Mouse (Mus musculus): ENCODE data around the gene Mapk10. TPM values are rescaled to one million over a fixed set of nuclear protein-coding genes. Genes with fewer than 3 reads are reported as not detected.

Gene Mapk10
- polyA plus RNA-seq, 2 experiments: 0.48 to 0.60 TPM

- Histone ChIP-seq H3K9me3 (ENCODE audit: control insufficient read depth, low read length) (no peaks in the 10 kb centered on the region), H3K27ac (replicated peaks; ENCODE audit: low read depth, low read length) (no peak overlapping the region), H3K4me3 (replicated peaks; ENCODE audit: low read length) (no peak overlapping the region), H3K9ac (ENCODE audit: low read depth, low read length, severe bottlenecking) (no peak overlapping the region), H3K4me2 (replicated peaks; ENCODE audit: low read depth, low read length, severe bottlenecking) (no peak overlapping the region), H3K4me1 (ENCODE audit: control insufficient read depth, insufficient read depth, low read length) (no peaks in the 10 kb centered on the region), H3K27me3 (ENCODE audit: control insufficient read depth, insufficient read depth, low read length) (no peaks in the 10 kb centered on the region), H3K36me3 (ENCODE audit: control insufficient read depth, insufficient read depth, low read length) (no peaks in the 10 kb centered on the region)
- 75% methylated on average over 11 of the region's 11 CpGs for WGBS
- ATAC-seq (ENCODE audit: low FRiP score, low read depth): no peak
- TF ChIP-seq POLR2A (IDR thresholded peaks at IDR 0.05; ENCODE audit: borderline replicate concordance, extremely low read depth, insufficient read depth, insufficient read length): no peak
- DNase-seq (ENCODE audit: low spot score): no peak
Observed at GRCm38 (mm10) chr5:102997907-102998306, 213.2 kb downstream of the Mapk10 start.

- ATAC-seq (ENCODE audit: low FRiP score, low read depth) (no peak), DNase-seq (ENCODE audit: low spot score) (no peak)
- Histone ChIP-seq H3K36me3 (ENCODE audit: control insufficient read depth, insufficient read depth, low read length) (no peaks in the 10 kb centered on the region), H3K4me1 (ENCODE audit: control insufficient read depth, insufficient read depth, low read length) (no peaks in the 10 kb centered on the region), H3K9me3 (ENCODE audit: control insufficient read depth, low read length) (no peaks in the 10 kb centered on the region), H3K9ac (ENCODE audit: low read depth, low read length, severe bottlenecking) (no peak overlapping the region), H3K4me2 (replicated peaks; ENCODE audit: low read depth, low read length, severe bottlenecking) (no peak overlapping the region), H3K27me3 (ENCODE audit: control insufficient read depth, insufficient read depth, low read length) (no peaks in the 10 kb centered on the region), H3K4me3 (replicated peaks; ENCODE audit: low read length) (no peak overlapping the region), H3K27ac (replicated peaks; ENCODE audit: low read depth, low read length) (no peak overlapping the region)
- no peak for TF ChIP-seq POLR2A (IDR thresholded peaks at IDR 0.05; ENCODE audit: borderline replicate concordance, extremely low read depth, insufficient read depth, insufficient read length)
- WGBS: 82% methylated on average over 7 of the region's 7 CpGs
Observed at GRCm38 (mm10) chr5:102996331-102996730, 214.8 kb downstream of the Mapk10 start.

GRCm38 (mm10) chr5:102995928-102996327 lies 215.2 kb downstream of the Mapk10 start:
- H3K27me3 ChIP-seq (ENCODE audit: control insufficient read depth, insufficient read depth, low read length): no peaks in the 10 kb centered on the region
- H3K4me3 ChIP-seq (replicated peaks; ENCODE audit: low read length): no peak overlapping the region
- ATAC-seq (ENCODE audit: low FRiP score, low read depth): no peak
- H3K27ac ChIP-seq (replicated peaks; ENCODE audit: low read depth, low read length): no peak overlapping the region
- no peaks in the 10 kb centered on the region for H3K4me1 ChIP-seq (ENCODE audit: control insufficient read depth, insufficient read depth, low read length)
- H3K9ac ChIP-seq (ENCODE audit: low read depth, low read length, severe bottlenecking): no peak overlapping the region
- H3K36me3 ChIP-seq (ENCODE audit: control insufficient read depth, insufficient read depth, low read length): no peaks in the 10 kb centered on the region
- no peak overlapping the region for H3K4me2 ChIP-seq (replicated peaks; ENCODE audit: low read depth, low read length, severe bottlenecking)
- DNase-seq (ENCODE audit: low spot score): no peak
- TF ChIP-seq POLR2A (IDR thresholded peaks at IDR 0.05; ENCODE audit: borderline replicate concordance, extremely low read depth, insufficient read depth, insufficient read length): no peak
- H3K9me3 ChIP-seq (ENCODE audit: control insufficient read depth, low read length): no peaks in the 10 kb centered on the region

- Histone ChIP-seq H3K4me1 (ENCODE audit: control insufficient read depth, insufficient read depth, low read length) (no peaks in the 10 kb centered on the region), H3K27me3 (ENCODE audit: control insufficient read depth, insufficient read depth, low read length) (no peaks in the 10 kb centered on the region), H3K9me3 (ENCODE audit: control insufficient read depth, low read length) (no peaks in the 10 kb centered on the region), H3K27ac (replicated peaks; ENCODE audit: low read depth, low read length) (no peak overlapping the region), H3K4me3 (replicated peaks; ENCODE audit: low read length) (no peak overlapping the region), H3K9ac (ENCODE audit: low read depth, low read length, severe bottlenecking) (no peak overlapping the region), H3K36me3 (ENCODE audit: control insufficient read depth, insufficient read depth, low read length) (no peaks in the 10 kb centered on the region), H3K4me2 (replicated peaks; ENCODE audit: low read depth, low read length, severe bottlenecking) (no peak overlapping the region)
- TF ChIP-seq POLR2A (IDR thresholded peaks at IDR 0.05; ENCODE audit: borderline replicate concordance, extremely low read depth, insufficient read depth, insufficient read length): no peak
- 78% methylated on average over 5 of the region's 5 CpGs for WGBS
- ATAC-seq (ENCODE audit: low FRiP score, low read depth): no peak
- no peak for DNase-seq (ENCODE audit: low spot score)
Observed at GRCm38 (mm10) chr5:102993951-102994350, 217.2 kb downstream of the Mapk10 start.

GRCm38 (mm10) chr5:102991691-102992090 lies 219.4 kb downstream of the Mapk10 start:
- H3K4me2 ChIP-seq (replicated peaks; ENCODE audit: low read depth, low read length, severe bottlenecking): no peak overlapping the region
- no peaks in the 10 kb centered on the region for H3K9me3 ChIP-seq (ENCODE audit: control insufficient read depth, low read length)
- 45% methylated on average over 2 of the region's 2 CpGs for WGBS
- no peaks in the 10 kb centered on the region for H3K36me3 ChIP-seq (ENCODE audit: control insufficient read depth, insufficient read depth, low read length)
- no peaks in the 10 kb centered on the region for H3K4me1 ChIP-seq (ENCODE audit: control insufficient read depth, insufficient read depth, low read length)
- DNase-seq (ENCODE audit: low spot score) (no peak), ATAC-seq (ENCODE audit: low FRiP score, low read depth) (no peak)
- no peak overlapping the region for H3K27ac ChIP-seq (replicated peaks; ENCODE audit: low read depth, low read length)
- H3K4me3 ChIP-seq (replicated peaks; ENCODE audit: low read length): no peak overlapping the region
- H3K9ac ChIP-seq (ENCODE audit: low read depth, low read length, severe bottlenecking): no peak overlapping the region
- no peak for TF ChIP-seq POLR2A (IDR thresholded peaks at IDR 0.05; ENCODE audit: borderline replicate concordance, extremely low read depth, insufficient read depth, insufficient read length)
- no peaks in the 10 kb centered on the region for H3K27me3 ChIP-seq (ENCODE audit: control insufficient read depth, insufficient read depth, low read length)

GRCm38 (mm10) chr5:102978382-102978781 lies 232.8 kb downstream of the Mapk10 start:
- DNase-seq (ENCODE audit: low spot score): no peak
- Histone ChIP-seq H3K27me3 (ENCODE audit: control insufficient read depth, insufficient read depth, low read length) (no peaks in the 10 kb centered on the region), H3K9me3 (ENCODE audit: control insufficient read depth, low read length) (no peaks in the 10 kb centered on the region), H3K4me1 (ENCODE audit: control insufficient read depth, insufficient read depth, low read length) (no peaks in the 10 kb centered on the region), H3K9ac (ENCODE audit: low read depth, low read length, severe bottlenecking) (no peak overlapping the region), H3K4me2 (replicated peaks; ENCODE audit: low read depth, low read length, severe bottlenecking) (no peak overlapping the region), H3K27ac (replicated peaks; ENCODE audit: low read depth, low read length) (no peak overlapping the region), H3K36me3 (ENCODE audit: control insufficient read depth, insufficient read depth, low read length) (no peaks in the 10 kb centered on the region), H3K4me3 (replicated peaks; ENCODE audit: low read length) (no peak overlapping the region)
- WGBS: 73% methylated on average over 2 of the region's 2 CpGs
- ATAC-seq (ENCODE audit: low FRiP score, low read depth): no peak
- TF ChIP-seq POLR2A (IDR thresholded peaks at IDR 0.05; ENCODE audit: borderline replicate concordance, extremely low read depth, insufficient read depth, insufficient read length): no peak

All from limb, embryonic 14.5 days (tissue).